Mouse (Mus musculus) left cerebral cortex, postnatal 4 days (tissue): Measurements from ENCODE around the gene Hist1h2bc. TPM values are rescaled to one million over a fixed set of nuclear protein-coding genes. Genes with fewer than 3 reads are reported as not detected.
"Not testable (repeated sequence)": the region's sequence is repeated elsewhere in the genome, so short reads cannot be mapped to it uniquely, and the experiment has no call there.

Source experiments
- DNase-seq: peaks from one replicate; pipeline ENCODE4 v3.0.0-alpha.2; 2022
- intact Hi-C: fragments of 180-260 bp; cut with DNase I; formaldehyde crosslinking; loops from one replicate; pipeline ENCODE4 v1.15.1; 2025
- total RNA-seq, 2 experiments: library from RNA; stranded (reverse); gene quantifications; 2 replicates each; pipeline ENCODE4 v1.2.3; 2021

Hist1h2bc gene
- total RNA-seq, 2 experiments from 2014 or later, result 16.7 to 17.0 TPM

- peak; percentile 96 for DNase-seq
- intact Hi-C loops, result no loop called here
These were observed 14.3 kb downstream of the Hist1h2bc start, which contains the start of gene Hist1h4c for GRCm38 (mm10) chr13:23698300-23698693. Gene Hist1h4c, minus strand, starts transcription at chr13:23698454.

- intact Hi-C loops, result no loop called here
- no peak for DNase-seq
These were observed 15.0 kb downstream of the Hist1h2bc start for GRCm38 (mm10) chr13:23698996-23699395.

GRCm38 (mm10) chr13:23699767-23700166 is 15.8 kb downstream of the Hist1h2bc start:
- DNase-seq, result no peak
- intact Hi-C loops, result loop anchor here (2.0 kb wide), 1 partner anchor 33 kb away; no protein-coding TSS in a partner anchor

GRCm38 (mm10) chr13:23700786-23701520 is 17.0 kb downstream of the Hist1h2bc start:
- intact Hi-C loops, result loop anchor here (2.0 kb wide), 1 partner anchor 32 kb away; no protein-coding TSS in a partner anchor
- DNase-seq, result peak; percentile 53

DNA sequence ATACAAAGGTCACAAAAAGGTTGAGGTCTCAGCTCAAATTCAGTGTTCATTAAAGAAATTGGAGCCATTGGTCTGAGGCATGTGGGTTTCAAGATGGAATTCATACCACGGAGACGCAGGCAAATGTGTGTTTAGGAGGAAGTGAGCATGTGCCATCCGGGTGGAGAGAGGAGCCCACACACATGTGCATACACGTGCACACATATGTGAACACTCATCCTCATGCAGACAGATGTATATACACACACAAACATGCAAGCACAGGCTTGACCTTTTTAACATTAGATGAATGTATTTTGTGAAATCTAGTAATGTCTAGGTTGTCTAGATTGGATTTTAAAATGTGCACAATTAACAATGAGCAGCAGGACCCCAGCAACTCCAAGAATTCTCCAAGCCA is 18.2 kb downstream of the Hist1h2bc start:
- DNase-seq, result no peak

DNA sequence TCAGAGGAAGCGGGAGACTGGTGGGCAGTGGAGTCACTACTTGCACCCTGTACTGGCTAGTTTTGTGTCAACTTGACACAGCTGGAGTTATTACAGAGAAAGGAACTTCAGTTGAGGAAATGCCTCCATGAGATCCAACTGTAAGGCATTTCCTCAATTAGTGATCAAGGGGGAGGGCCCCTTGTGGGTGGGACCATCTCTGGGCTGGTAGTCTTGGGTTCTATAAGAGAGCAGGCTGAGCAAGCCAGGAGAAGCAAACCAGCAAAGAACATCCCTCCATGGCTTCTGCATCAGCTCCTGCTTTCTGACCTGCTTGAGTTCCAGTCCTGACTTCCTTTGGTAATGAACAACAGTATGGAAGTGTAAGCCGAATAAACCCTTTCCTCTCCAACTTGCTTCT is 18.8 kb downstream of the Hist1h2bc start:
- DNase-seq, intact Hi-C loops: not testable (repeated sequence)

More for the DNA sequence above, 18.2 kb downstream of the Hist1h2bc start:
- intact Hi-C loops, result no loop called here

- DNase-seq, result no peak
- intact Hi-C loops, result no loop called here
These were observed 21.9 kb downstream of the Hist1h2bc start for GRCm38 (mm10) chr13:23705751-23706356.

DNA sequence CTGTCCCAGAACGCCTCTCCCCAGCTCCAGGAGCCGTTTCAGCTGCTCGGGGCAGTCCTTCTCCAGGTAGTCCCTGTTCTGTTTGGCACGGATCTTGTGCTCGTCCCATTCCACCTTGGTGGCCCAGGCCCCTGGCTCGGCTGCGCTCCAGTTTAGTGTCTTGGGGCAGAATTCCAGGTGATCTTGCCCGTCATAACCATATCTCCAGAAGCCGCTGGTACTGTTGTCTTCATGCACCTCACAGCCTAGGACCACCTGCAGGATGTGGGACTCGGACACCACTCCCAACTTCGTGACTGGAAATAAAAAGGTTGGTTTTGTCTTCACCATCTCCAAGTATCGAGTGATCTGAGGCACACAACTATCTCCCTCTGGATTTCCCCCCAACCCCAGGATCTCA is 22.8 kb downstream of the Hist1h2bc start:
- intact Hi-C loops, result no loop called here
- no peak for DNase-seq

DNA sequence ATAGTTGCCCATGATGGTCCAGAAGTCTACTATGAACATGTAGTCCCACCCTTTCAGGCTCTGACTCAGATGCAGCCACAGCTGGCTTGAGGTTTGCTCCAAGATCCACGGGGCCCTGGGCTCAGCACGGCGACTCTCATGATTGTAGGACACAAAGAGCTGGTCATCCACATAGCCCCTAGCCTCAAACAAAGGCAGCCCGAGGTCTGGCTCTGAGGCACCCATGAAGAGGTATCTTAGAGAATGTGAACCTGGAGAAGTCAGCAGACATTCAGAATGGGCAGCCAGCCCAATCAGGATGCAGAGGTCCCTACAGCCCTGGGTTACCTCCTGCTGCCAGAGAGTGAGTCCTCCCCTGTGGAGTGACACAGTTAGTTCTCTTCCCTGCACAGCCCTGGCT is 24.0 kb downstream of the Hist1h2bc start:
- DNase-seq, result no peak
- intact Hi-C loops, result no loop called here

GRCm38 (mm10) chr13:23708654-23709053 is 24.7 kb downstream of the Hist1h2bc start:
- no peak for DNase-seq
- intact Hi-C loops, result no loop called here

- DNase-seq, result no peak
- intact Hi-C loops, result no loop called here
These were observed 25.8 kb downstream of the Hist1h2bc start for GRCm38 (mm10) chr13:23709714-23710373.

DNA sequence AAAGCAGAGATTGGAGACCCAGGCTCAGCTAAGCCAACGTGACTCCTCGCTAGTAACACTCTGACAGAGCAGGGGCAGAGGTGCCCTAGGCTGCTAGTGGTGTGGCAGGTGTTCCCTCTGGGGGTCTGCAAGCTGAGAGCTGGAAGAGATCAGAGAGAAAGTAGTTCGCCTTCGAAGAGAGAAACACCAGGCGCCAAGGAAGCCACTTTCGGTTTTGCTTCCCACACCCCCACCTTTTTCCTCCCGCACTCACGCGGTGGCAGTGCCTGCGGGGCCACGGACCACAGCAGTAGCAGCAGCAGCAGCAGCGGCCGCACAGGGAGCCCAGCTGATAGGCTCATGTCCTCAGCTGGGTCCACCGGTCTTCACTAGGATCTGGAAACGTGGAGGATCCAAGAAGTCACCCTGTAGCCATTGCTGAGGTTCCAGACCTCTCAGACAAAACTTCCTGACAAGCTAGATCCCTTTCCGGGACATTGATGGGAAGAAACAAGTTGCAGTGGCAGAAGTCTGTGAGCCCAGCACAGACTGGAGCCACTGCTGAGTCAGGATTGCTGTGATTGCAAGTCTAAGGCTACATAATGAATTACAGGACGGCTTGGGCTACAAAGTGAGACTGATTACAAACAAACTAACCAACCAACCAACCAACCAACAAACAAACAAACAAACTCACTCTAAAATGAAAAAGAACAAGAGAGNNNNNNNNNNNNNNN is 26.5 kb downstream of the Hist1h2bc start, which contains the start of gene Hfe:
Gene Hfe, minus strand, starts transcription at position 481 of the 716 bp plus-strand sequence.
- intact Hi-C loops, result no loop called here
- DNase-seq, result no peak

GRCm38 (mm10) chr13:23716261-23717042 is 32.5 kb downstream of the Hist1h2bc start:
- intact Hi-C loops, result no loop called here
- no peak for DNase-seq

- no peak for DNase-seq
- intact Hi-C loops, result no loop called here
These were observed 33.2 kb downstream of the Hist1h2bc start for GRCm38 (mm10) chr13:23717176-23717575.

GRCm38 (mm10) chr13:23717593-23718245 is 33.7 kb downstream of the Hist1h2bc start:
- intact Hi-C loops, DNase-seq: not testable (repeated sequence)

- intact Hi-C loops, result no loop called here
- no peak for DNase-seq
These were observed 40.2 kb downstream of the Hist1h2bc start for GRCm38 (mm10) chr13:23724239-23724638.

DNA sequence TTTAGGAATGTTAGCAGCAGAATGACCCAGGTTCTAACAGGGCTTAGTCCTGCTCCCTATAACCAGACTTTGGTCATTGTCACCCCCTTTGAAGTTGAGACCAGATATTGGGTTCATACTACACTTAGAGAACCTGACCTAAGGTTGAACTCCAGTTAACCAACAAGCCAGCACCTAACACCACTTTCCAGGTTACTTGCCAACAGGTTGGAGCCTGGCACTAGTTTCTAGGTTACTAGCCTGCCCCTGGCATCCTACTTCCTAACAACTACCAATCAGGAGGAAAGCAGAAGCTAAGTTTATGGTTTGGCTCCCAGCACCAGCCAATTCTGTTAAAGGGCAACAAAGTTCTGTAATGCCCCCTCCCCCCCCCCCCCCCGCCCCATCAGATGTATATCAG is 41.2 kb downstream of the Hist1h2bc start:
- no peak for DNase-seq
- intact Hi-C loops, result no loop called here

DNA sequence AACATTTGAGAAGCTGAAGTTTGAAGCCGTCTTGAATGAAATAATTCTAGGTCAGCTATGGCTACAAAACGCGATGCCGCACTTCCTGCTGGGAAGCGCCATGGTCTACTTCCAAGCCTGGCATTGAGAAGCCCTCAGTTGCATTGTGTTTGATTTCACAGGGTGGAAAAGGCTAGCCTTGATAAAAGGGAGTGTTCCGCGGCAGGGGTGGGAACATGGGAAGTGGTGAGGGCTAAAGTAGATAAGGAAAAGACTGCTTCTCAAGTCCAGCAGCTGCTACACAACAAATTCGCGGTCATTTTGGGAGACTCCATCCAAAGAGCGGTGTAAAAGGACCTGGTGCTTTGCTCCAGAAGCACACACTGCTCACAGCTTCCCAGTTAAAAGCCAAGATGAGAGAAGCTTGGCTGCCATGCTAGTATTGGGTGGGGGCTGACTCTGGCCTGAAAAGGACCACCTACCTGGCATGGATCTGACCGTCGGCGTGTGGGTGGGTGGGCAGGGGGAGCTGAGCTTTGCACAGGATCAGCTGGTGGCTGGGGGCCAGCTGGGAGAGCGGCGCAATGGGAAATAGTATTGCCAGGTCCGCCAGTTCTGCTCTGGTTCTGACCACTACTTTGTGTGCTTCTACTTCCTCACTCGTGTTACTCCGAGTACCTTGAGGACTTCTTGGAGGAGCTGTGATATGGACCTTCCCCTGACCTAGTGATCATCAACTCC is 44.6 kb downstream of the Hist1h2bc start:
- intact Hi-C loops, result no loop called here
- no peak for DNase-seq

DNA sequence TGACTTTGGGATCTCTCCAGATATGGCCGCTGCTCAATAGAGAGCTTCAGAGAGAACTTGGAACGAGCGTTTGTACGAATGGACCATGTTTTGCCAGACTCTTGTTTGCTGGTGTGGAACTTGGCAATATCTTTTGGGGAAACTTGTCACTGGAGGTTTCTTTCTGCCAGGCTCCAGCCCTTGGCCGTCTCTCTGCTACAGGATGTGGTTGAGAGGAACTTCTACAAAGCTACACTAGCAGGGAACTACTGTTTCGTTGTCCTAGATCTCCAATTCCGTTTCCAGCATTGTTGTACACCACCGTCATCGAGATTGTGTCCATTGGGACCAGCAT is 45.2 kb downstream of the Hist1h2bc start:
- intact Hi-C loops, result no loop called here
- no peak for DNase-seq
